In genomic region chr1:98268853-98269252, GRCm38 (mm10) we compare ENCODE assay signal across 25 mouse cellular contexts.
"Had no signal": no experiment of that assay in that cellular context is flagged by ENCODE, and none has a peak within 500 bp of the region (broad histone marks: within the 10 kb centered on the region; RNA-seq: fewer than 3 reads in every experiment).

No protein-coding gene starts in this region.

- H3K4me2 ChIP-seq: heart, embryonic 12.5 days; hindbrain, embryonic 13.5 days; hindbrain, embryonic 15.5 days; limb, embryonic 12.5 days; liver, embryonic 11.5 days; liver, embryonic 13.5 days; liver, embryonic 15.5 days had no signal

- H3K36me3 ChIP-seq: heart, embryonic 10.5 days; heart, embryonic 12.5 days; hindbrain, embryonic 13.5 days; hindbrain, embryonic 15.5 days; limb, embryonic 10.5 days; limb, embryonic 12.5 days; liver, embryonic 13.5 days; liver, embryonic 15.5 days had no signal

- H3K4me3 ChIP-seq: gastrocnemius, adult 2 months; heart, embryonic 10.5 days; heart, embryonic 12.5 days; hindbrain, embryonic 13.5 days; hindbrain, embryonic 15.5 days; layer of hippocampus, adult 2 months; left cerebral cortex, adult 2 months; limb, embryonic 10.5 days; limb, embryonic 12.5 days; liver, embryonic 13.5 days; liver, embryonic 15.5 days had no signal

- H3K27ac ChIP-seq: gastrocnemius, adult 2 months; heart, embryonic 10.5 days; hindbrain, embryonic 13.5 days; hindbrain, embryonic 15.5 days; hindbrain, postnatal 0 days; layer of hippocampus, adult 2 months; left cerebral cortex, adult 2 months; limb, embryonic 10.5 days; limb, embryonic 12.5 days; liver, embryonic 13.5 days; liver, embryonic 15.5 days had no signal

- H3K9ac ChIP-seq: heart, embryonic 12.5 days; hindbrain, embryonic 13.5 days; hindbrain, embryonic 15.5 days; limb, embryonic 12.5 days; liver, embryonic 13.5 days; liver, embryonic 15.5 days had no signal

- H3K9me3 ChIP-seq: heart, embryonic 10.5 days; heart, embryonic 12.5 days; hindbrain, embryonic 13.5 days; hindbrain, embryonic 15.5 days; limb, embryonic 10.5 days; limb, embryonic 12.5 days; liver, embryonic 13.5 days; liver, embryonic 15.5 days had no signal

- DNase-seq: gastrocnemius, adult 2 months; gastrocnemius, postnatal 10 days; gastrocnemius, postnatal 25 days; heart, adult 18-20 months; heart, postnatal 10 days; heart, postnatal 36 days; kidney, adult 18-20 months; kidney, adult 8-10 months; kidney, postnatal 10 days; kidney, postnatal 25 days; kidney, postnatal 4 days; liver; liver, embryonic 13.5 days had no signal

- H3K4me1 ChIP-seq: hindbrain, embryonic 13.5 days; hindbrain, embryonic 15.5 days; limb, embryonic 10.5 days; limb, embryonic 12.5 days; liver, embryonic 13.5 days; liver, embryonic 15.5 days had no signal

- H3K27me3 ChIP-seq: heart, embryonic 12.5 days; hindbrain, embryonic 13.5 days; hindbrain, embryonic 15.5 days; limb, embryonic 12.5 days; liver, embryonic 13.5 days; liver, embryonic 15.5 days had no signal

- ATAC-seq: hindbrain, postnatal 0 days; intestine, embryonic 16.5 days had no signal
